In genomic region chr4:137357517-137358254, GRCm38 (mm10) we compare ENCODE assay signal across 8 mouse cellular contexts. TPM values are rescaled to one million over a fixed set of nuclear protein-coding genes. Genes with fewer than 3 reads are reported as not detected.
DNase-seq lines count a peak whose midpoint lies in the region; ATAC-seq and TF ChIP-seq lines count a peak whose summit lies in the region.

Cdc42 (minus strand) TSS chr4:137357720.

- 0 out of 4 replicates have a peak, but pooled peaks of 1 of the 2 experiments have one; percentile 4 for TF ChIP-seq EP300 in MEL (IDR thresholded peaks at IDR 0.05; ENCODE audit: low read depth in 1 of 2, low read length in 2 of 2)

- peak; percentile 99 for ATAC-seq in forebrain, postnatal 0 days
- ATAC-seq in lung, embryonic 15.5 days (ENCODE audit: borderline replicate concordance, extremely low read depth, low FRiP score, low TSS enrichment) = peak; percentile 97

- TF ChIP-seq RAD21 in MEL (IDR thresholded peaks at IDR 0.05; ENCODE audit: low read depth, low read length) = no peak

- H3K36me3 ChIP-seq in MEL (ENCODE audit: control insufficient read depth in 1 of 2, insufficient read depth in 2 of 2, low read length in 2 of 2) = peaks cover 5 to 32% of the 10 kb centered on the region in 2 experiments; a peak in 3 of 4 replicates
- no peaks in the 10 kb centered on the region for H3K36me3 ChIP-seq in forebrain, postnatal 0 days (ENCODE audit: insufficient read depth)
- no peaks in the 10 kb centered on the region for H3K36me3 ChIP-seq in lung, embryonic 15.5 days

- TF ChIP-seq POLR2A in MEL (IDR thresholded peaks at IDR 0.05; ENCODE audit: control insufficient read depth in 1 of 2, insufficient read depth in 1 of 2, low read depth in 1 of 2, low read length in 2 of 2, poor library complexity in 1 of 2) = peak; percentile 95 to 99
- peak; percentile 86 for TF ChIP-seq POLR2A in cerebellum, adult 2 months (IDR thresholded peaks at IDR 0.05; ENCODE audit: borderline replicate concordance, insufficient read depth, low read length)

- H3K9me3 ChIP-seq in MEL (replicated peaks; ENCODE audit: insufficient read depth, low read length) = no peaks in the 10 kb centered on the region
- H3K9me3 ChIP-seq in forebrain, postnatal 0 days (ENCODE audit: low read length) = no peaks in the 10 kb centered on the region
- no peaks in the 10 kb centered on the region for H3K9me3 ChIP-seq in lung, embryonic 15.5 days

- H3K4me2 ChIP-seq in forebrain, postnatal 0 days (ENCODE audit: low read depth) = peak within 1 kb of the TSS; percentile 75
- peak within 1 kb of the TSS; percentile 63 for H3K4me2 ChIP-seq in lung, embryonic 15.5 days

- peaks cover 41% of the 10 kb centered on the region for H3K79me2 ChIP-seq in MEL (ENCODE audit: control insufficient read depth, insufficient read depth, low read length, poor library complexity)

- peak within 1 kb of the TSS; percentile 93 for H3K27ac ChIP-seq in MEL (ENCODE audit: control insufficient read depth, low read depth, low read length)
- H3K27ac ChIP-seq in cerebellum, adult 2 months (ENCODE audit: insufficient read depth, low read length) = peak within 1 kb of the TSS; percentile 79
- peak within 1 kb of the TSS; percentile 98 for H3K27ac ChIP-seq in forebrain, postnatal 0 days (ENCODE audit: low read depth, low read length)
- peak within 1 kb of the TSS; percentile 96 for H3K27ac ChIP-seq in lung, embryonic 15.5 days

- TF ChIP-seq CTCF in MEL (IDR thresholded peaks at IDR 0.05 in 2 of 3, conservative IDR thresholded peaks at IDR 0.05 in 1 of 3; ENCODE audit: control insufficient read depth in 1 of 3, insufficient read depth in 1 of 3, low read depth in 2 of 3, low read length in 3 of 3, poor library complexity in 1 of 3, severe bottlenecking in 1 of 3) = no peak
- TF ChIP-seq CTCF in cerebellum, adult 2 months (IDR thresholded peaks at IDR 0.05; ENCODE audit: borderline replicate concordance, insufficient read depth, low read depth, low read length) = no peak
- TF ChIP-seq CTCF in forebrain, postnatal 0 days (IDR thresholded peaks at IDR 0.05; ENCODE audit: low read depth) = no peak

- H3K27me3 ChIP-seq in MEL (ENCODE audit: control insufficient read depth in 1 of 2, insufficient read depth in 2 of 2, low read length in 2 of 2) = no peaks in the 10 kb centered on the region
- H3K27me3 ChIP-seq in cerebellum, adult 2 months (ENCODE audit: control insufficient read depth, insufficient read depth, low read length) = no peaks in the 10 kb centered on the region
- H3K27me3 ChIP-seq in forebrain, postnatal 0 days (ENCODE audit: insufficient read depth, low read length) = no peaks in the 10 kb centered on the region
- no peaks in the 10 kb centered on the region for H3K27me3 ChIP-seq in lung, embryonic 15.5 days

- peak within 1 kb of the TSS; percentile 92 to 99 for H3K4me3 ChIP-seq in MEL (ENCODE audit: control insufficient read depth in 1 of 2, insufficient read depth in 1 of 2, low read depth in 2 of 2, low read length in 2 of 2)
- H3K4me3 ChIP-seq in cerebellum, adult 2 months (replicated peaks; ENCODE audit: insufficient read depth, low read depth, low read length) = peak within 1 kb of the TSS; percentile 58
- peak within 1 kb of the TSS; percentile 97 for H3K4me3 ChIP-seq in forebrain, postnatal 0 days (ENCODE audit: low read depth, low read length)
- peak within 1 kb of the TSS; percentile 99 for H3K4me3 ChIP-seq in lung, embryonic 15.5 days

- under 1% methylated on average over 43 of the region's 44 CpGs for WGBS in cerebellum, adult 2 months
- 0% methylated on average over 37 of the region's 44 CpGs for WGBS in forebrain, postnatal 0 days
- WGBS in lung, embryonic 15.5 days = under 1% methylated on average over 29 of the region's 44 CpGs

- H3K4me1 ChIP-seq in MEL (ENCODE audit: control insufficient read depth in 1 of 2, insufficient read depth in 2 of 2, low read length in 2 of 2) = peaks cover 6 to 13% of the 10 kb centered on the region in 2 experiments; a peak in 3 of 4 replicates
- H3K4me1 ChIP-seq in cerebellum, adult 2 months (ENCODE audit: control insufficient read depth, insufficient read depth, low read length) = peaks cover 4% of the 10 kb centered on the region; the same call in 1 of the 2 replicates
- peaks cover 13% of the 10 kb centered on the region; the same call in 1 of the 2 replicates for H3K4me1 ChIP-seq in forebrain, postnatal 0 days (ENCODE audit: insufficient read depth)
- peaks cover 38% of the 10 kb centered on the region for H3K4me1 ChIP-seq in lung, embryonic 15.5 days

- peak within 1 kb of the TSS; percentile 97 for H3K9ac ChIP-seq in MEL (ENCODE audit: control insufficient read depth, low read depth, low read length, poor library complexity, severe bottlenecking)
- H3K9ac ChIP-seq in forebrain, postnatal 0 days = peak within 1 kb of the TSS; percentile 100
- H3K9ac ChIP-seq in lung, embryonic 15.5 days = peak within 1 kb of the TSS; percentile 100

- peak; percentile 97 for DNase-seq in MEL (ENCODE audit: low read depth, low spot score)
- DNase-seq in cerebellum, adult 2 months = peak; percentile 98 to 99
- peak; percentile 98 for DNase-seq in forebrain, postnatal 0 days
- DNase-seq in heart, postnatal 4 days = peak; percentile 99
- peak; percentile 96 to 97 for DNase-seq in layer of hippocampus, adult 8-10 months (ENCODE audit: low spot score in 2 of 2)
- DNase-seq in ovary, adult 18-20 months (ENCODE audit: low spot score) = peak; percentile 98
- DNase-seq in thymus, postnatal 0 days (ENCODE audit: low spot score) = peak; percentile 98

TF ChIP-seq in MEL, 35 proteins besides CTCF, POLR2A, EP300 and RAD21 (continues in another document):
- TF ChIP-seq USF2 (IDR thresholded peaks at IDR 0.05; ENCODE audit: borderline replicate concordance in 1 of 2, insufficient read depth in 1 of 2, low read depth in 1 of 2, low read length in 2 of 2) (no peak), KAT2A (conservative IDR thresholded peaks at IDR 0.05; ENCODE audit: low read depth, low read length) (no peak; the same call in 1 of the 2 replicates), NELFE (IDR thresholded peaks at IDR 0.05; ENCODE audit: low read depth, low read length) (peak; percentile 93), TBP (IDR thresholded peaks at IDR 0.05; ENCODE audit: low read depth, low read length) (peak; percentile 66), ZKSCAN1 (IDR thresholded peaks at IDR 0.05; ENCODE audit: low read depth, low read length) (no peak), TAL1 (IDR thresholded peaks at IDR 0.05; ENCODE audit: low read length) (no peak), E2F4 (IDR thresholded peaks at IDR 0.05; ENCODE audit: borderline replicate concordance, low read depth, low read length) (no peak), BHLHE40 (IDR thresholded peaks at IDR 0.05; ENCODE audit: borderline replicate concordance, low read depth, low read length) (no peak; the same call in 1 of the 2 replicates), MAFK (IDR thresholded peaks at IDR 0.05; ENCODE audit: borderline replicate concordance, low read depth, low read length) (no peak), POLR2AphosphoS5 (IDR thresholded peaks at IDR 0.05; ENCODE audit: borderline replicate concordance, low read depth, low read length) (no peak), SMC3 (IDR thresholded peaks at IDR 0.05; ENCODE audit: low read depth, low read length) (no peak), SIN3A (IDR thresholded peaks at IDR 0.05; ENCODE audit: low read length) (peak; percentile 63), ELF1 (IDR thresholded peaks at IDR 0.05; ENCODE audit: low read depth, low read length) (peak; percentile 80), TCF12 (IDR thresholded peaks at IDR 0.05; ENCODE audit: low read depth, low read length) (peak; percentile 78), ZC3H11A (IDR thresholded peaks at IDR 0.05; ENCODE audit: low read depth, low read length) (no peak), MEF2A (IDR thresholded peaks at IDR 0.05; ENCODE audit: extremely low read depth, insufficient replicate concordance, low read depth, low read length, poor library complexity, severe bottlenecking) (0 out of 2 replicates have a peak, but pooled peaks have one; percentile 22), POLR2AphosphoS2 (IDR thresholded peaks at IDR 0.05; ENCODE audit: low read length) (peak; percentile 77; the same call in 1 of the 2 replicates), USF1 (IDR thresholded peaks at IDR 0.05; ENCODE audit: low read depth, low read length) (peak; percentile 47; the same call in 1 of the 2 replicates), MYC (IDR thresholded peaks at IDR 0.05; ENCODE audit: low read depth, low read length) (peak; percentile 74; the same call in 1 of the 2 replicates), UBTF (IDR thresholded peaks at IDR 0.05; ENCODE audit: borderline replicate concordance, insufficient read depth, low read depth, low read length) (no peak), CHD2 (IDR thresholded peaks at IDR 0.05; ENCODE audit: low read length) (no peak), MAZ (IDR thresholded peaks at IDR 0.05; ENCODE audit: low read depth, low read length) (peak; percentile 46; the same call in 1 of the 2 replicates), ETS1 (IDR thresholded peaks at IDR 0.05; ENCODE audit: low read depth, low read length) (peak; percentile 68), MXI1 (IDR thresholded peaks at IDR 0.05; ENCODE audit: low read depth, low read length) (peak; percentile 87), MAX (IDR thresholded peaks at IDR 0.05; ENCODE audit: low read length) (peak; percentile 75), HCFC1 (IDR thresholded peaks at IDR 0.05; ENCODE audit: low read depth, low read length) (peak; percentile 82), MYB (IDR thresholded peaks at IDR 0.05; ENCODE audit: low read depth, low read length) (peak; percentile 26; the same call in 1 of the 2 replicates), ZNF384 (IDR thresholded peaks at IDR 0.05; ENCODE audit: low read depth, low read length) (no peak), GABPA (IDR thresholded peaks at IDR 0.05; ENCODE audit: low read depth, low read length) (no peak), ZMIZ1 (IDR thresholded peaks at IDR 0.05; ENCODE audit: low read depth, low read length) (peak; percentile 75), JUND (IDR thresholded peaks at IDR 0.05; ENCODE audit: low read depth, low read length) (no peak)

RNA-seq across cellular contexts. Expression of gene Cdc42, which starts in this region (rescaled TPM):
- total RNA-seq in MEL (2012; rRNA removed) = 173 and 174 TPM in 2 replicates
- 100 to 1,000 TPM; 117 to 203 TPM for polyA plus RNA-seq in MEL (2012; ENCODE audit: insufficient read depth in 1 of 2, insufficient read length in 2 of 2, low read depth in 1 of 2, low replicate concordance in 2 of 2, missing spikeins in 1 of 2)
- polyA plus RNA-seq in cerebellum, adult 2 months (2012; rRNA removed) = 375 and 390 TPM in 2 replicates
- total RNA-seq in forebrain, postnatal 0 days (2014; rRNA removed) = 699 and 735 TPM in 2 replicates
- 1,221 and 1,252 TPM in 2 replicates for polyA plus RNA-seq in forebrain, postnatal 0 days (2015; fragmentation: Nextera tagmentation; extraction: Ambion mirVana)
- total RNA-seq in heart, postnatal 4 days (2021) = 100 to 1,000 TPM; 276 to 285 TPM
- total RNA-seq in layer of hippocampus, adult 8-10 months (2022) = 100 to 1,000 TPM; 300 to 325 (median 301) TPM
- 701 and 709 TPM in 2 replicates for polyA plus RNA-seq in lung, embryonic 15.5 days (2015; fragmentation: Nextera tagmentation; extraction: Ambion mirVana)
- polyA plus RNA-seq in thymus, postnatal 0 days (2015; fragmentation: Nextera tagmentation; extraction: Ambion mirVana) = 536 and 561 TPM in 2 replicates

Comparison
In these comparisons a context has a peak if more than half of its experiments do, and no peak if none do; other contexts are left out.
1. Peak in every context shown above with its lines: DNase-seq, ATAC-seq, H3K4me3 ChIP-seq and H3K27ac ChIP-seq.